Mouse (Mus musculus) kidney, embryonic 14.5 days (tissue): ENCODE data around the gene Spn. TPM values are rescaled to one million over a fixed set of nuclear protein-coding genes. Genes with fewer than 3 reads are reported as not detected.

Experiments used
- ATAC-seq: fragments of 200-750 bp; cut with Nextera tagmentation; 2 replicates; pipeline ENCODE4 v1.8.0; 2017; ENCODE audit warnings: moderate number of reproducible peaks, mild to moderate bottlenecking, moderate TSS enrichment, moderate library complexity; ENCODE audit not compliant: low FRiP score, low TSS enrichment
- H3K27ac ChIP-seq: fragments of 300-500 bp; sonication (generic); 2 replicates; pipeline ENCODE4 v1.5.1; 2014; ENCODE audit warnings: low read depth, mild to moderate bottlenecking, low read length, moderate library complexity, mixed read lengths
- H3K27me3 ChIP-seq: fragments of 300-500 bp; sonication (generic); 2 replicates; pipeline ENCODE4 v1.6.1; 2014; ENCODE audit warnings: mild to moderate bottlenecking, low read length; ENCODE audit not compliant: control insufficient read depth, insufficient read depth
- H3K36me3 ChIP-seq: fragments of 300-500 bp; sonication (generic); 2 replicates; pipeline ENCODE4 v1.6.1; 2014; ENCODE audit warnings: low read length, mixed read lengths; ENCODE audit not compliant: control insufficient read depth, insufficient read depth
- H3K4me1 ChIP-seq: fragments of 300-500 bp; sonication (generic); 2 replicates; pipeline ENCODE4 v1.6.1; 2014; ENCODE audit warnings: low read length, mixed read lengths; ENCODE audit not compliant: control insufficient read depth, insufficient read depth
- H3K4me2 ChIP-seq: fragments of 300-500 bp; sonication (generic); replicated peaks from 2 replicates; pipeline ENCODE4 v1.6.1; 2014; ENCODE audit warnings: low read depth, mild to moderate bottlenecking, low read length
- H3K4me3 ChIP-seq: fragments of 300-500 bp; sonication (generic); 2 replicates; pipeline ENCODE4 v1.5.1; 2014; ENCODE audit warnings: mild to moderate bottlenecking, low read length
- H3K9ac ChIP-seq: fragments of 300-500 bp; sonication (generic); 2 replicates; pipeline ENCODE4 v1.6.1; 2014; ENCODE audit warnings: low read depth, mild to moderate bottlenecking, low read length, moderate library complexity
- H3K9me3 ChIP-seq: fragments of 300-500 bp; sonication (generic); 2 replicates; pipeline ENCODE4 v1.6.1; 2016; ENCODE audit warnings: low read length; ENCODE audit not compliant: control insufficient read depth
- WGBS: fragments of 180-500 bp; shearing (Covaris S2); extraction: QIAGEN DNeasy Blood & Tissue Kit; methylation state at CpG from one replicate; pipeline ENCODE4 v1.1.7; 2014; 5-methylcytosine and 5-hydroxymethylcytosine counted together
- polyA plus RNA-seq: library from polyadenylated mRNA; unstranded; fragments of >200 nt; fragmentation: Nextera tagmentation; extraction: Ambion mirVana; gene quantifications from 2 replicates; pipeline ENCODE4 v1.2.1, GENCODE M21; 2014

Gene Spn
- polyA plus RNA-seq, 1 experiment from 2014 or later = 0.14 TPM

DNA sequence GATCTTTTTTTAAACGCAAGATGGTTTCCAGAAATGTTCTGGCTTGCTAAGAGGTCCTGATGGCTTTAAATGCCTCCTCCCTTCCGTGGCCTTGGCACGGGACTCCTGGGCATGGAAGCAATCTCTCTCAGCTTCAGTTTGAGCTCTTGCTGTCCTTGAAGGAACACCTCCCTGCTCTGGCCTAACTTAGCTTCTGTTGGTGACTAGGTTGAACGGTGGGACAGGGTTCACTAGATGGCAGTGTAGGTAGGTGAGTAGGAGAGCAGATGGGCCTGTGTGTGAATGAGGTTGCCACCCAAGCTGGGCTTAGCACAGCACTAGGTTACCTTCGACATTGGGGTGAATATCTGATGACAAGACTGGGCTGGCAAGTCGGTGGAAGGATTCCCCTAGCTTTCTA is 33.7 kb downstream of the Spn start:
- no peaks in the 10 kb centered on the region for H3K9me3 ChIP-seq
- H3K4me2 ChIP-seq = no peak overlapping the region
- H3K9ac ChIP-seq = no peak overlapping the region
- H3K4me3 ChIP-seq = no peak overlapping the region
- ATAC-seq = no peak; the same call in 1 of the 2 replicates
- H3K4me1 ChIP-seq = no peaks in the 10 kb centered on the region
- H3K36me3 ChIP-seq = no peaks in the 10 kb centered on the region
- no peaks in the 10 kb centered on the region for H3K27me3 ChIP-seq
- 69% methylated on average over 6 of the region's 6 CpGs for WGBS
- no peak overlapping the region for H3K27ac ChIP-seq

DNA sequence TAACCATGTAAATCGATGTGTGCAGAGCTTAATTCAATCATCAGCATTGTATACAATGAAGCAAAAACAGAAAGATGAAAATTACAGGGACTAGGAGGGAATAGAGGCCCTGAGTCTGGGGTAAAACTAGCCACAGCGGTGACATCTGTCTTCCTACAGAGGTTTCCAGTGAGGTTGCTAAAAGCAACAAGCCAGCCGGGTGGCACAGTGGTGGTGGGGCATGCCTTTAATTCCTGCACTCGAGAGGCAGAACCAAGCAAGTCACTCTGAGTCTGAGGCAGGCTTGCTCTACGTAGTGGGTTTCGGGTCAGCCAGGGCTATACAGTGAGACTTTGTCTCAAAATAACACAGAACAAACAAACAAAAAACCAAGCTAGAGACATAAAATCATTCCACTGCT is 35.5 kb downstream of the Spn start:
- H3K4me1 ChIP-seq = no peaks in the 10 kb centered on the region
- no peaks in the 10 kb centered on the region for H3K9me3 ChIP-seq
- H3K9ac ChIP-seq = no peak overlapping the region
- no peaks in the 10 kb centered on the region for H3K27me3 ChIP-seq
- 81% methylated on average over 6 of the region's 6 CpGs for WGBS
- H3K36me3 ChIP-seq = no peaks in the 10 kb centered on the region
- no peak overlapping the region for H3K27ac ChIP-seq
- no peak overlapping the region for H3K4me3 ChIP-seq
- ATAC-seq = no peak
- H3K4me2 ChIP-seq = no peak overlapping the region

GRCm38 (mm10) chr7:127101451-127102016 is 36.1 kb downstream of the Spn start:
- WGBS = 24% methylated on average over 2 of the region's 2 CpGs
- no peaks in the 10 kb centered on the region for H3K9me3 ChIP-seq
- no peak for ATAC-seq
- H3K4me2 ChIP-seq = no peak overlapping the region
- no peaks in the 10 kb centered on the region for H3K27me3 ChIP-seq
- H3K4me1 ChIP-seq = no peaks in the 10 kb centered on the region
- no peak overlapping the region for H3K9ac ChIP-seq
- H3K27ac ChIP-seq = no peak overlapping the region
- H3K36me3 ChIP-seq = no peaks in the 10 kb centered on the region
- no peak overlapping the region for H3K4me3 ChIP-seq

- Histone ChIP-seq H3K36me3 (no peaks in the 10 kb centered on the region), H3K4me3 (no peak overlapping the region), H3K27ac (no peak overlapping the region), H3K9me3 (no peaks in the 10 kb centered on the region), H3K4me2 (no peak overlapping the region), H3K27me3 (no peaks in the 10 kb centered on the region), H3K4me1 (no peaks in the 10 kb centered on the region), H3K9ac (no peak overlapping the region)
- no peak for ATAC-seq
- 81% methylated on average over 4 of the region's 4 CpGs for WGBS
Observed at GRCm38 (mm10) chr7:127099528-127099927, 38.1 kb downstream of the Spn start.

DNA sequence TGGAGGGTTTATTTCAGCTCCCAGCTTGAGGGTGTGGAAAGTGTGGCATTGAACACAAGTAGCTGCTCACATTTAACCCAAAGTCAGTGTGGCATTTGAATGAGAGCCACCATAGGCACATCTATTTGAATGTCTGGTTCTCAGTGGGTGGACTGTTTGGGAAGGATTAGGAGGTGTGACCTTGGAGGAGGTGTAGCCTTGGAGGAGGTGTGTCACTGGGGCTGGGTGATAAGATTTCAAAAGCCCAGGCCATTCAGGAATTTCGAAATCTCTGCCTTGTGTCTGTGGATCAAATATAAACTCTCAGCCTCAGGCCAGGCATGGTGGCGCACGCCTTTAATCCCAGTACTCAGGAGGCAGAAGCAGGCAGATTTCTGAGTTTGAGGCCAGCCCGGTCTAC is 38.7 kb downstream of the Spn start:
- Histone ChIP-seq H3K27ac (no peak overlapping the region), H3K27me3 (no peaks in the 10 kb centered on the region)

GRCm38 (mm10) chr7:127098521-127098920 is 39.1 kb downstream of the Spn start:
- no peaks in the 10 kb centered on the region for H3K27me3 ChIP-seq
- H3K9ac ChIP-seq = no peak overlapping the region
- ATAC-seq = no peak
- WGBS = 80% methylated on average over 5 of the region's 5 CpGs
- H3K27ac ChIP-seq = no peak overlapping the region
- no peaks in the 10 kb centered on the region for H3K9me3 ChIP-seq
- no peaks in the 10 kb centered on the region for H3K4me1 ChIP-seq
- no peak overlapping the region for H3K4me2 ChIP-seq
- H3K4me3 ChIP-seq = no peak overlapping the region
- no peaks in the 10 kb centered on the region for H3K36me3 ChIP-seq

More for the DNA sequence above, 38.7 kb downstream of the Spn start:
- H3K4me2 ChIP-seq = no peak overlapping the region
- no peaks in the 10 kb centered on the region for H3K36me3 ChIP-seq
- 85% methylated on average over 4 of the region's 4 CpGs for WGBS
- no peak overlapping the region for H3K4me3 ChIP-seq
- no peak for ATAC-seq
- no peaks in the 10 kb centered on the region for H3K9me3 ChIP-seq
- H3K4me1 ChIP-seq = no peaks in the 10 kb centered on the region
- no peak overlapping the region for H3K9ac ChIP-seq

DNA sequence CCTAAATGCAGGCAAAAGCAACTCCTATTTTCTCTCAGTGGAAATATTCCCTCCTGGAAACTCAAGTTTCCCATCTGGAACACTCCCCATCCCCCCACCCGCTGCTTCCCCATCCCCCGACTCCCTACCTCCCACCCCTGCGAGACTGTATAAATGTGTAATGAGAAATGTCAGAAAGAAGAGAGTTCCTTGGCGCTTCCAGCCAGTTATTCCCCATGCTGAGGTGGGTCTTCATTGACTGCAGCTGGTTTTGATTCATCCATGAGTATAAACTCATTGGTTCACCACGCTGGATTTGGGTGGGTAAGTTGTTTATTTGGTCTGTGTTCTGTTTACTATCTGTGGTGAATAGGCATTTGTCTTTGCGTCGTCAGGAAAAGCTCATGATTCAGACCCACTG is 41.2 kb downstream of the Spn start:
- Histone ChIP-seq H3K27me3 (no peaks in the 10 kb centered on the region), H3K9me3 (no peaks in the 10 kb centered on the region), H3K4me3 (no peak overlapping the region), H3K4me2 (no peak overlapping the region), H3K4me1 (0 out of 2 replicates have a peak, but pooled peaks cover 3% of the 10 kb centered on the region), H3K9ac (no peak overlapping the region), H3K36me3 (no peaks in the 10 kb centered on the region), H3K27ac (no peak overlapping the region)
- ATAC-seq = no peak
- 76% methylated on average over 7 of the region's 7 CpGs for WGBS

- WGBS = 77% methylated on average over 3 of the region's 3 CpGs
- Histone ChIP-seq H3K9ac (no peak overlapping the region), H3K4me1 (0 out of 2 replicates have a peak, but pooled peaks cover 7% of the 10 kb centered on the region), H3K9me3 (no peaks in the 10 kb centered on the region), H3K36me3 (no peaks in the 10 kb centered on the region), H3K27me3 (no peaks in the 10 kb centered on the region), H3K27ac (no peak overlapping the region), H3K4me2 (no peak overlapping the region), H3K4me3 (no peak overlapping the region)
- no peak for ATAC-seq
Observed at GRCm38 (mm10) chr7:127093914-127094313, 43.7 kb downstream of the Spn start.

DNA sequence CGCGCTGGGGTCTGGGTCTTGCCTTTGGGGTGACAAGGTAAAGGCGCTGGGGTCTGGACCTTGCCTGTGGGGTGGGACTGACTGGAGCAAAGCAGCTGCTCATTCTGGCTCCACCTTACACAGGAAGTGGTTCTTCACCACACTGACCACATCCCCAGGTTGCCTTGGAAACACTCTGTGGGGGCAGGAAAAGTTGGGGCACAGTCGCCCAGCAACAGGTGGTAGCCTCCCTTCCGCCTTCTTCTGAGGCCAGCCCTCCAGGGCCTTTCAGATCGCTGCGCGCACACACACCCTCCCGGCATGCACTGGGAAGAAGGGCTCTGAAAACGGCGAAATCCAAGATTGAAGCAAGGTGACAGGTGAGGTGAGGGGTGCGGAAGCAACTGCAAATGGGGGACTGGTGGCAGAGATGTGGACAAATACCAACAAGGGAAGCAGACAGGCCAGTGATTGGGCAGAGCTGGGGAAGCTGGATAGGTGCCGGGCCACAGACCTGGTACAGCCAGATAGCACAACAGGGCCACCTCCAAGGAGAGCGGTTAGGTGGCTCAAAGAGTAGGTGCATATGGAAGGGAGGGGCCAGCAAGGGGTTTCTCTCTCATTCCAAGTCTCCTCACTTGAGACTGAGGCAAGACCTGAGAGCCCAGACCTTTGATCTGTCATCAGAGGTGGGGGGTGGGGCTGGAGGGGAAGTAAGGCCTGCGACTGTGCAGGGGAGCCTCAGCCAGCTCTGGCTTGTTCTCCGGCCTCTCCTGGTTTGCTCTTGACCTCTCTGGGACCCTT is 46.3 kb downstream of the Spn start, which contains the start of gene AI467606:
Gene AI467606, plus strand, starts transcription at position 246 of the 783 bp plus-strand sequence.
- peak; percentile 60 for ATAC-seq
- peak within 1 kb of the TSS; percentile 37; the same call in 1 of the 2 replicates for H3K9ac ChIP-seq
- peak within 1 kb of the TSS; percentile 22 for H3K4me2 ChIP-seq
- no peaks in the 10 kb centered on the region for H3K27me3 ChIP-seq
- no peak within 1 kb of the TSS; the same call in 1 of the 2 replicates for H3K4me3 ChIP-seq
- H3K36me3 ChIP-seq = no peaks in the 10 kb centered on the region
- H3K27ac ChIP-seq = 0 out of 2 replicates have a peak within 1 kb of the TSS, but pooled peaks have one; percentile 24
- 58% methylated on average over 16 of the region's 16 CpGs for WGBS
- 0 out of 2 replicates have a peak, but pooled peaks cover 7% of the 10 kb centered on the region for H3K4me1 ChIP-seq
- no peaks in the 10 kb centered on the region for H3K9me3 ChIP-seq
